Mouse (Mus musculus) layer of hippocampus, adult 9-10 months (tissue): Measurements from ENCODE around the gene Rbp2.

Experiments
- DNase-seq: peaks from one replicate; pipeline ENCODE4 v3.0.0; 2022; ENCODE audit warnings: low spot score

The Rbp2 gene

GRCm38 (mm10) chr9:98485815-98486214 lies at the start of gene Rbp2:
Gene Rbp2 (plus strand): TSS chr9:98486115.
- DNase-seq = no peak

GRCm38 (mm10) chr9:98437819-98438218 lies 48.1 kb upstream of the Rbp2 start:
- no peak for DNase-seq

- no peak for DNase-seq
Observed at GRCm38 (mm10) chr9:98439091-98439490, 46.8 kb upstream of the Rbp2 start.

GRCm38 (mm10) chr9:98442638-98443037 lies 43.3 kb upstream of the Rbp2 start:
- no peak for DNase-seq

GRCm38 (mm10) chr9:98445359-98446149 lies 40.4 kb upstream of the Rbp2 start:
- no peak for DNase-seq

- DNase-seq = no peak
Observed at GRCm38 (mm10) chr9:98450976-98451375, 34.9 kb upstream of the Rbp2 start.

- no peak for DNase-seq
Observed at GRCm38 (mm10) chr9:98466709-98467108, 19.2 kb upstream of the Rbp2 start.

- DNase-seq = no peak
Observed at GRCm38 (mm10) chr9:98480172-98480749, 5.7 kb upstream of the Rbp2 start.

GRCm38 (mm10) chr9:98482256-98482655 lies 3.7 kb upstream of the Rbp2 start:
- DNase-seq = no peak

GRCm38 (mm10) chr9:98485020-98485419 lies 895 bp upstream of the Rbp2 start:
- DNase-seq = no peak

GRCm38 (mm10) chr9:98487273-98487672 lies 1.4 kb downstream of the Rbp2 start:
- DNase-seq = no peak

- DNase-seq = no peak
Observed at GRCm38 (mm10) chr9:98489532-98489931, 3.6 kb downstream of the Rbp2 start.

GRCm38 (mm10) chr9:98490128-98490527 lies 4.2 kb downstream of the Rbp2 start:
- DNase-seq = no peak

- no peak for DNase-seq
Observed at GRCm38 (mm10) chr9:98491071-98491470, 5.2 kb downstream of the Rbp2 start.

GRCm38 (mm10) chr9:98492212-98492611 lies 6.3 kb downstream of the Rbp2 start:
- DNase-seq = no peak

GRCm38 (mm10) chr9:98492821-98493220 lies 6.9 kb downstream of the Rbp2 start:
- no peak for DNase-seq

GRCm38 (mm10) chr9:98497157-98497556 lies 11.2 kb downstream of the Rbp2 start:
- DNase-seq = no peak

- no peak for DNase-seq
Observed at GRCm38 (mm10) chr9:98497990-98498389, 12.1 kb downstream of the Rbp2 start.

GRCm38 (mm10) chr9:98498717-98499268 lies 12.9 kb downstream of the Rbp2 start:
- no peak for DNase-seq

- DNase-seq = no peak
Observed at GRCm38 (mm10) chr9:98499601-98500000, 13.7 kb downstream of the Rbp2 start.

GRCm38 (mm10) chr9:98507480-98507879 lies 21.6 kb downstream of the Rbp2 start:
- no peak for DNase-seq

GRCm38 (mm10) chr9:98510363-98511055 lies 24.6 kb downstream of the Rbp2 start:
- DNase-seq = no peak

GRCm38 (mm10) chr9:98523872-98524271 lies 38.0 kb downstream of the Rbp2 start:
- DNase-seq = no peak
